In the genomic region with DNA sequence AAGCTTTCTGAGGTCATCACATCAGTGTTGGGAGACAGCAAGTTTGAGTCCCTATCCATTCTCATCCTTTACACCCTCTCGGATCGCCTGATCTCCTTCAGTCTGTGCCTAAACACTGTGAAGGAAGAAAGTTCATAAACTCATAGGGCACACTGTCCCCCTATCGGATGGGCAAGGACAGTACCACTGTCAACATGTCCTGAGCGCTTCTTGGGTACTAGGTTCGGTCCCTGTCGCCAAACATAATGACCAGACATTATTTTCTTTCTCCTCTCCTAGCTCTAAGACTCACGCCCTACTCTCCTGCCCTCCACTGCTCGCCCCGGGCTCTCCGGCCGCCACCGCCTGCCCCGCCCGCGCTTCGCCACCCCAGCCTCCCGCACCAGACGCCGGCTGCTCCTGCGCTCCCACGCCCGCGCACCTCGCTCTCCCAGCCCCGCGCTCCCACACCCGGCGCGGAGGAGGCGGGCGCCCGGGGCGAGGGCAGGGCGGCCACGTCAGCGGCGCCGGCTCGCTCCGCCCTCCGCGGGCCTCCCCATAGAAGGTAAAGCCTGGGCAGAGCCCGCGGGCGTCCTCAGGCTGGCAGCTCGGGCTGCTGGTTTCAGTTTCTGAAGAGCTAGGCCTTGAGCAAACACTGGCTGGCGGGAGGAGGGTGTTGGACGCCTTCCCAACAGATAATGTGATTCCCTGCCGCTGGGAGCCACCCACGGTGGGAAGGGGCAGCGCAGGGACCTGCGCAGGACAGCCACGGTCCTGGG, we compare ENCODE assay signal across 8 mouse cellular contexts.
DNase-seq lines count a peak whose midpoint lies in the region; ATAC-seq and TF ChIP-seq lines count a peak whose summit lies in the region.

No protein-coding gene starts in this region.

- H3K36me3 ChIP-seq in heart, embryonic 13.5 days = no peaks in the 10 kb centered on the region
- no peaks in the 10 kb centered on the region for H3K36me3 ChIP-seq in liver, embryonic 11.5 days (ENCODE audit: control insufficient read depth, insufficient read depth, low read length)
- no peaks in the 10 kb centered on the region for H3K36me3 ChIP-seq in myocyte (ENCODE audit: control insufficient read depth, insufficient read depth)

- H3K9me3 ChIP-seq in heart, embryonic 13.5 days = no peaks in the 10 kb centered on the region
- no peaks in the 10 kb centered on the region for H3K9me3 ChIP-seq in liver, embryonic 11.5 days (ENCODE audit: control insufficient read depth, low read length)

- H3K4me3 ChIP-seq in heart, embryonic 13.5 days = peak overlapping the region; percentile 60
- peak overlapping the region; percentile 55 for H3K4me3 ChIP-seq in liver, embryonic 11.5 days (ENCODE audit: low read depth, low read length)
- peak overlapping the region; percentile 26 for H3K4me3 ChIP-seq in myocyte

- H3ac ChIP-seq in myocyte (ENCODE audit: control insufficient read depth, insufficient read length) = peak overlapping the region; percentile 52

- TF ChIP-seq POLR2A in myocyte (IDR thresholded peaks at IDR 0.05; ENCODE audit: insufficient read length, low read depth) = peak; percentile 72

- H3K27me3 ChIP-seq in heart, embryonic 13.5 days (replicated peaks) = no peaks in the 10 kb centered on the region; the same call in 1 of the 2 replicates
- no peaks in the 10 kb centered on the region for H3K27me3 ChIP-seq in liver, embryonic 11.5 days (replicated peaks; ENCODE audit: control insufficient read depth, insufficient read depth, low read length)
- H3K27me3 ChIP-seq in myocyte (ENCODE audit: control insufficient read depth, insufficient read depth, insufficient read length) = no peaks in the 10 kb centered on the region

- WGBS in heart, embryonic 13.5 days = 2% methylated on average over 53 of the region's 53 CpGs
- 2% methylated on average over 51 of the region's 53 CpGs for WGBS in liver, embryonic 11.5 days

- peak; percentile 97 for ATAC-seq in heart, embryonic 13.5 days (ENCODE audit: extremely low read depth, insufficient number of reproducible peaks, low FRiP score, low TSS enrichment)
- ATAC-seq in liver, embryonic 11.5 days (replicated peaks; ENCODE audit: low FRiP score) = peak; percentile 93

- peaks cover 46% of the 10 kb centered on the region for H3K4me1 ChIP-seq in heart, embryonic 13.5 days
- peaks cover 44% of the 10 kb centered on the region for H3K4me1 ChIP-seq in liver, embryonic 11.5 days (replicated peaks; ENCODE audit: control insufficient read depth, insufficient read depth, low read length)

- peak overlapping the region; percentile 84 for H3K9ac ChIP-seq in heart, embryonic 13.5 days
- peak overlapping the region; percentile 89 for H3K9ac ChIP-seq in liver, embryonic 11.5 days (ENCODE audit: low read depth, low read length)

- peak; percentile 94 for DNase-seq in CD4-positive, CD25-positive, alpha-beta regulatory T cell, adult 2 months (ENCODE audit: low read depth, low spot score)
- DNase-seq in c-Kit-negative CD71-positive TER-119-positive erythroid progenitor cells, embryonic 14.5 days (ENCODE audit: low read depth, low spot score) = peak; percentile 80
- DNase-seq in fat pad, adult 2 months (ENCODE audit: extremely low read depth, low read depth, low spot score) = peak; percentile 70
- peak; percentile 93 for DNase-seq in kidney, postnatal 10 days
- DNase-seq in liver, embryonic 11.5 days (ENCODE audit: low spot score) = peak; percentile 81
- peak; percentile 89 to 94 for DNase-seq in spleen, postnatal 4 days (ENCODE audit: low spot score in 2 of 2)

- peak overlapping the region; percentile 73 for H3K4me2 ChIP-seq in heart, embryonic 13.5 days
- peak overlapping the region; percentile 85 for H3K4me2 ChIP-seq in liver, embryonic 11.5 days
- H3K4me2 ChIP-seq in myocyte (ENCODE audit: low read depth) = peak overlapping the region; percentile 77

- peak overlapping the region; percentile 94 for H3K27ac ChIP-seq in heart, embryonic 13.5 days (replicated peaks)
- H3K27ac ChIP-seq in liver, embryonic 11.5 days (ENCODE audit: low read depth, low read length) = peak overlapping the region; percentile 92

- no peaks in the 10 kb centered on the region for H3K79me2 ChIP-seq in myocyte (ENCODE audit: control insufficient read depth, insufficient read depth)

TF ChIP-seq in myocyte, 11 proteins besides CTCF, POLR2A, EP300 and RAD21:
- TF ChIP-seq MYOD1 (IDR thresholded peaks at IDR 0.05; ENCODE audit: control insufficient read depth in 1 of 3, insufficient read length in 2 of 3, low read depth in 2 of 3) (peak in 2 of 3 experiments; percentile 24 to 78), CEBPB (IDR thresholded peaks at IDR 0.05; ENCODE audit: insufficient read depth, poor library complexity, severe bottlenecking) (no peak), TCF3 (IDR thresholded peaks at IDR 0.05; ENCODE audit: insufficient read length, low read depth) (peak; percentile 22), POLR2AphosphoS2 (IDR thresholded peaks at IDR 0.05; ENCODE audit: insufficient read length, low read depth) (peak; percentile 75), USF1 (IDR thresholded peaks at IDR 0.05; ENCODE audit: low read depth) (no peak), MAX (IDR thresholded peaks at IDR 0.05; ENCODE audit: low read depth) (no peak), MYOG (IDR thresholded peaks at IDR 0.05; ENCODE audit: control insufficient read depth in 1 of 3, insufficient read depth in 1 of 3, insufficient read length in 2 of 3, low read depth in 2 of 3) (peak in 2 of 3 experiments; percentile 74 to 81), REST (IDR thresholded peaks at IDR 0.05; ENCODE audit: insufficient read depth, insufficient read length) (no peak), E2F4 (IDR thresholded peaks at IDR 0.05; ENCODE audit: insufficient read depth) (no peak), TCF12 (IDR thresholded peaks at IDR 0.05; ENCODE audit: insufficient read depth, poor library complexity, severe bottlenecking) (no peak), SRF (IDR thresholded peaks at IDR 0.05; ENCODE audit: control insufficient read depth, insufficient read length, low read depth) (peak; percentile 92)
TF ChIP-seq in myocyte: peak in this region for 5.

Comparison
In these comparisons a context has a peak if more than half of its experiments do, and no peak if none do; other contexts are left out.
1. Peak in every context shown above with its lines: DNase-seq, ATAC-seq, H3K4me3 ChIP-seq and H3K27ac ChIP-seq.